Mouse (Mus musculus) heart, adult 2 months (tissue): ENCODE results near the gene 4930469K13Rik.

Experiments used
- CTCF ChIP-seq: fragments of 200-600 bp; IDR thresholded peaks from 2 replicates; pipeline ENCODE4 v1.8.1; 2022; ENCODE audit warnings: antibody characterized with exemption, mild to moderate bottlenecking, moderate library complexity
- EP300 ChIP-seq: fragments of 200-500 bp; IDR thresholded peaks from 2 replicates; pipeline ENCODE4 v1.6.1; 2011; ENCODE audit warnings: low read depth, low read length, control low read depth; ENCODE audit not compliant: insufficient read depth
- POLR2A ChIP-seq: fragments of 200-500 bp; IDR thresholded peaks from 2 replicates; pipeline ENCODE4 v1.6.1; 2011; ENCODE audit warnings: mild to moderate bottlenecking, low read depth, low read length, control low read depth; ENCODE audit not compliant: insufficient read depth

- no peak for TF ChIP-seq CTCF
- no peak for TF ChIP-seq POLR2A
- TF ChIP-seq EP300 = 0 out of 2 replicates have a peak, but pooled peaks have one; percentile 26
These were observed 87.5 kb downstream of the 4930469K13Rik start for GRCm38 (mm10) chr11:34010859-34011172.
